Mouse (Mus musculus) neural tube, embryonic 15.5 days (tissue): ENCODE data around the gene Eef1akmt1. TPM values are rescaled to one million over a fixed set of nuclear protein-coding genes. Genes with fewer than 3 reads are reported as not detected.

ENCODE experiments used
- ATAC-seq: fragments of 200-750 bp; cut with Nextera tagmentation; 2 replicates; pipeline ENCODE4 v1.8.0; 2017; ENCODE audit warnings: mild to moderate bottlenecking, moderate TSS enrichment, moderate library complexity; ENCODE audit not compliant: low FRiP score
- H3K27ac ChIP-seq: fragments of 300-500 bp; sonication (generic); replicated peaks from 2 replicates; pipeline ENCODE4 v1.5.1; 2015; ENCODE audit warnings: mild to moderate bottlenecking, inconsistent platforms
- H3K27me3 ChIP-seq: fragments of 300-500 bp; sonication (generic); replicated peaks from 2 replicates; pipeline ENCODE4 v1.6.1; 2015; ENCODE audit warnings: inconsistent platforms
- H3K36me3 ChIP-seq: fragments of 300-500 bp; sonication (generic); 2 replicates; pipeline ENCODE4 v1.6.1; 2015; ENCODE audit warnings: inconsistent platforms
- H3K4me1 ChIP-seq: fragments of 300-500 bp; sonication (generic); 2 replicates; pipeline ENCODE4 v1.6.1; 2015; ENCODE audit warnings: inconsistent platforms
- H3K4me2 ChIP-seq: fragments of 300-500 bp; sonication (generic); 2 replicates; pipeline ENCODE4 v1.6.1; 2015; ENCODE audit warnings: inconsistent platforms, mild to moderate bottlenecking, moderate library complexity
- H3K4me3 ChIP-seq: fragments of 300-500 bp; sonication (generic); replicated peaks from 2 replicates; pipeline ENCODE4 v1.5.1; 2015; ENCODE audit warnings: mild to moderate bottlenecking, inconsistent platforms
- H3K9ac ChIP-seq: fragments of 300-500 bp; sonication (generic); replicated peaks from 2 replicates; pipeline ENCODE4 v1.6.1; 2015; ENCODE audit warnings: mild to moderate bottlenecking, inconsistent platforms
- H3K9me3 ChIP-seq: fragments of 300-500 bp; sonication (generic); replicated peaks from 2 replicates; pipeline ENCODE4 v1.6.1; 2016; ENCODE audit warnings: inconsistent platforms
- WGBS: fragments of 180-500 bp; shearing (Covaris S2); methylation state at CpG from one replicate; pipeline ENCODE4 v1.1.7; 2015; ENCODE audit warnings: mixed read lengths; 5-methylcytosine and 5-hydroxymethylcytosine counted together
- polyA plus RNA-seq: library from polyadenylated mRNA; unstranded; fragments of >200 nt; fragmentation: Nextera tagmentation; extraction: Ambion mirVana; gene quantifications from 2 replicates; pipeline ENCODE4 v1.2.1, GENCODE M21; 2015

Eef1akmt1 gene
- polyA plus RNA-seq, 1 experiment from 2014 or later, result 104 TPM

- Histone ChIP-seq H3K4me3 (no peak overlapping the region), H3K27me3 (no peaks in the 10 kb centered on the region), H3K4me2 (no peak overlapping the region), H3K27ac (no peak overlapping the region), H3K9me3 (no peaks in the 10 kb centered on the region), H3K9ac (no peak overlapping the region), H3K4me1 (no peaks in the 10 kb centered on the region), H3K36me3 (peaks cover 62% of the 10 kb centered on the region)
- ATAC-seq, result no peak
- WGBS, result 98% methylated on average over 3 of the region's 3 CpGs
Measured at GRCm38 (mm10) chr14:57591830-57592229, 20.4 kb upstream of the Eef1akmt1 start.

- H3K4me2 ChIP-seq, result no peak overlapping the region
- H3K9ac ChIP-seq, result no peak overlapping the region
- peaks cover 10% of the 10 kb centered on the region for H3K36me3 ChIP-seq
- 96% methylated on average over 2 of the region's 2 CpGs for WGBS
- no peaks in the 10 kb centered on the region for H3K4me1 ChIP-seq
- H3K9me3 ChIP-seq, result peaks cover 4% of the 10 kb centered on the region; the same call in 1 of the 2 replicates
- H3K27me3 ChIP-seq, result no peaks in the 10 kb centered on the region
- no peak overlapping the region for H3K27ac ChIP-seq
- ATAC-seq, result no peak
- no peak overlapping the region for H3K4me3 ChIP-seq
Measured at GRCm38 (mm10) chr14:57576364-57577060, 5.1 kb upstream of the Eef1akmt1 start.

GRCm38 (mm10) chr14:57574792-57575587, 3.6 kb upstream of the Eef1akmt1 start:
- peaks cover 7% of the 10 kb centered on the region; the same call in 1 of the 2 replicates for H3K36me3 ChIP-seq
- no peak overlapping the region for H3K4me3 ChIP-seq
- WGBS, result 85% methylated on average over 6 of the region's 6 CpGs
- no peak for ATAC-seq
- no peaks in the 10 kb centered on the region for H3K27me3 ChIP-seq
- no peak overlapping the region for H3K4me2 ChIP-seq
- peaks cover 4% of the 10 kb centered on the region; the same call in 1 of the 2 replicates for H3K9me3 ChIP-seq
- H3K27ac ChIP-seq, result no peak overlapping the region
- H3K4me1 ChIP-seq, result peaks cover 6% of the 10 kb centered on the region
- H3K9ac ChIP-seq, result no peak overlapping the region

GRCm38 (mm10) chr14:57565626-57566025, 5.8 kb downstream of the Eef1akmt1 start:
- no peak overlapping the region for H3K4me2 ChIP-seq
- H3K4me1 ChIP-seq, result peaks cover 2% of the 10 kb centered on the region
- no peak overlapping the region for H3K9ac ChIP-seq
- no peaks in the 10 kb centered on the region for H3K9me3 ChIP-seq
- WGBS, result 93% methylated on average over 6 of the region's 6 CpGs
- ATAC-seq, result no peak
- no peak overlapping the region for H3K4me3 ChIP-seq
- H3K36me3 ChIP-seq, result 0 out of 2 replicates have a peak, but pooled peaks cover 7% of the 10 kb centered on the region
- no peaks in the 10 kb centered on the region for H3K27me3 ChIP-seq
- H3K27ac ChIP-seq, result no peak overlapping the region

- Histone ChIP-seq H3K27me3 (no peaks in the 10 kb centered on the region), H3K4me2 (no peak overlapping the region), H3K27ac (no peak overlapping the region), H3K9ac (no peak overlapping the region), H3K9me3 (no peaks in the 10 kb centered on the region), H3K4me3 (no peak overlapping the region), H3K36me3 (peaks cover 6% of the 10 kb centered on the region; the same call in 1 of the 2 replicates), H3K4me1 (no peaks in the 10 kb centered on the region)
- ATAC-seq, result no peak
- WGBS, result 98% methylated on average over 1 of the region's 1 CpGs
Measured at GRCm38 (mm10) chr14:57556922-57557321, 14.5 kb downstream of the Eef1akmt1 start.

GRCm38 (mm10) chr14:57555471-57556070, 15.8 kb downstream of the Eef1akmt1 start:
- no peak for ATAC-seq
- H3K36me3 ChIP-seq, result peaks cover 4% of the 10 kb centered on the region; the same call in 1 of the 2 replicates
- H3K9ac ChIP-seq, result no peak overlapping the region
- H3K27me3 ChIP-seq, result no peaks in the 10 kb centered on the region
- H3K27ac ChIP-seq, result no peak overlapping the region
- H3K4me2 ChIP-seq, result no peak overlapping the region
- no peak overlapping the region for H3K4me3 ChIP-seq
- H3K9me3 ChIP-seq, result no peaks in the 10 kb centered on the region
- H3K4me1 ChIP-seq, result no peaks in the 10 kb centered on the region
- WGBS, result 91% methylated on average over 7 of the region's 7 CpGs

- WGBS, result 93% methylated on average over 5 of the region's 5 CpGs
- no peak overlapping the region for H3K9ac ChIP-seq
Measured at GRCm38 (mm10) chr14:57554434-57554833, 17.0 kb downstream of the Eef1akmt1 start.

GRCm38 (mm10) chr14:57552945-57553344, 18.5 kb downstream of the Eef1akmt1 start:
- Histone ChIP-seq H3K4me1 (no peaks in the 10 kb centered on the region), H3K9me3 (no peaks in the 10 kb centered on the region), H3K9ac (no peak overlapping the region), H3K4me2 (no peak overlapping the region), H3K27ac (no peak overlapping the region), H3K4me3 (no peak overlapping the region), H3K27me3 (no peaks in the 10 kb centered on the region), H3K36me3 (peaks cover 14% of the 10 kb centered on the region)
- no peak for ATAC-seq

More at GRCm38 (mm10) chr14:57554434-57554833, 17.0 kb downstream of the Eef1akmt1 start:
- Histone ChIP-seq H3K27ac (no peak overlapping the region), H3K27me3 (no peaks in the 10 kb centered on the region), H3K9me3 (no peaks in the 10 kb centered on the region), H3K4me1 (no peaks in the 10 kb centered on the region), H3K4me3 (no peak overlapping the region), H3K4me2 (no peak overlapping the region), H3K36me3 (peaks cover 11% of the 10 kb centered on the region)
- ATAC-seq, result no peak

- H3K9ac ChIP-seq, result no peak overlapping the region
- no peak overlapping the region for H3K4me2 ChIP-seq
- no peaks in the 10 kb centered on the region for H3K27me3 ChIP-seq
- no peak for ATAC-seq
- H3K36me3 ChIP-seq, result peaks cover 29% of the 10 kb centered on the region
- WGBS, result 83% methylated on average over 5 of the region's 5 CpGs
- no peak overlapping the region for H3K4me3 ChIP-seq
- H3K4me1 ChIP-seq, result no peaks in the 10 kb centered on the region
- H3K9me3 ChIP-seq, result no peaks in the 10 kb centered on the region
- H3K27ac ChIP-seq, result no peak overlapping the region
Measured at GRCm38 (mm10) chr14:57547062-57547461, 24.4 kb downstream of the Eef1akmt1 start.

GRCm38 (mm10) chr14:57546557-57547021, 24.8 kb downstream of the Eef1akmt1 start:
- Histone ChIP-seq H3K9ac (no peak overlapping the region), H3K4me2 (no peak overlapping the region), H3K27me3 (no peaks in the 10 kb centered on the region), H3K4me1 (no peaks in the 10 kb centered on the region), H3K4me3 (no peak overlapping the region), H3K36me3 (peaks cover 32% of the 10 kb centered on the region), H3K9me3 (no peaks in the 10 kb centered on the region), H3K27ac (no peak overlapping the region)
- 30% methylated on average over 13 of the region's 13 CpGs for WGBS
- peak; percentile 19; the same call in 1 of the 2 replicates for ATAC-seq

GRCm38 (mm10) chr14:57546131-57546530, 25.3 kb downstream of the Eef1akmt1 start:
- ATAC-seq, result no peak
- no peak overlapping the region for H3K27ac ChIP-seq
- H3K36me3 ChIP-seq, result peaks cover 32% of the 10 kb centered on the region
- no peaks in the 10 kb centered on the region for H3K9me3 ChIP-seq
- H3K4me1 ChIP-seq, result no peaks in the 10 kb centered on the region
- no peak overlapping the region for H3K9ac ChIP-seq
- 86% methylated on average over 8 of the region's 8 CpGs for WGBS
- H3K4me3 ChIP-seq, result no peak overlapping the region
- no peaks in the 10 kb centered on the region for H3K27me3 ChIP-seq
- no peak overlapping the region for H3K4me2 ChIP-seq
